Mouse (Mus musculus) heart, adult 2 months (tissue): ENCODE results near the gene Chn2.

Experiments used
- EP300 ChIP-seq: fragments of 200-500 bp; IDR thresholded peaks from 2 replicates; pipeline ENCODE4 v1.6.1; 2011; ENCODE audit warnings: low read depth, low read length, control low read depth; ENCODE audit not compliant: insufficient read depth
- POLR2A ChIP-seq: fragments of 200-500 bp; IDR thresholded peaks from 2 replicates; pipeline ENCODE4 v1.6.1; 2011; ENCODE audit warnings: mild to moderate bottlenecking, low read depth, low read length, control low read depth; ENCODE audit not compliant: insufficient read depth

DNA sequence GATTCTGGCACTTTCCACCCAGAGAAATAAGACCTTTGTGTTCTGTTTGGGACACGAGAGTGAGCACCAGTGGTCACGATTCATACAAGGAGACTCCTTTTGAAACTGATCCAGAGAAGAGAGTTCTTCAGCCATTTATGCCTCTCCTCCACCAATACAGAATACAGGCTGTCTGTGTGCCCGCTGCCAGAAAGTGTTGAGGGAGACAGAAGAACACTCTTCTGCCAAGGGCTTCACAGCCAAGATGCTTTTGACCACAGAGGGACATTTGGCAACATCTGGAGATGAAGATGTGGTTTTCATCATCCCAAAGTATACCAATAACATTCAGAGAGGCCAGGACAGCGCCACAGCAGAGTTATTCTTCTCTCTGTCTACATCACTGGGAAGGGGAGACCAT lies 237.9 kb downstream of the Chn2 start:
- TF ChIP-seq POLR2A (no peak), EP300 (no peak)
